Mouse (Mus musculus) limb, embryonic 13.5 days (tissue): ENCODE measurements around the gene Utp11. TPM values are rescaled to one million over a fixed set of nuclear protein-coding genes. Genes with fewer than 3 reads are reported as not detected.

Experiments
- ATAC-seq: fragments of 200-750 bp; cut with Nextera tagmentation; 2 replicates; pipeline ENCODE4 v1.8.0; 2017; ENCODE audit warnings: low read depth, moderate number of reproducible peaks, moderate TSS enrichment; ENCODE audit not compliant: low FRiP score
- H3K27ac ChIP-seq: fragments of 300-500 bp; sonication (generic); 2 replicates; pipeline ENCODE4 v1.5.1; 2015; ENCODE audit warnings: inconsistent platforms, mild to moderate bottlenecking, moderate library complexity
- H3K27me3 ChIP-seq: fragments of 300-500 bp; sonication (generic); 2 replicates; pipeline ENCODE4 v1.6.1; 2015; ENCODE audit warnings: mild to moderate bottlenecking, inconsistent platforms
- H3K36me3 ChIP-seq: fragments of 300-500 bp; sonication (generic); 2 replicates; pipeline ENCODE4 v1.6.1; 2015; ENCODE audit warnings: inconsistent platforms, mild to moderate bottlenecking, moderate library complexity
- H3K4me1 ChIP-seq: fragments of 300-500 bp; sonication (generic); 2 replicates; pipeline ENCODE4 v1.6.1; 2015; ENCODE audit warnings: inconsistent platforms
- H3K4me2 ChIP-seq: fragments of 300-500 bp; sonication (generic); replicated peaks from 2 replicates; pipeline ENCODE4 v1.6.1; 2015; ENCODE audit warnings: inconsistent platforms, mild to moderate bottlenecking, moderate library complexity
- H3K4me3 ChIP-seq: fragments of 300-500 bp; sonication (generic); 2 replicates; pipeline ENCODE4 v1.5.1; 2015; ENCODE audit warnings: moderate library complexity, mild to moderate bottlenecking, inconsistent platforms
- H3K9ac ChIP-seq: fragments of 300-500 bp; sonication (generic); 2 replicates; pipeline ENCODE4 v1.6.1; 2015; ENCODE audit warnings: mild to moderate bottlenecking, inconsistent platforms
- H3K9me3 ChIP-seq: fragments of 300-500 bp; sonication (generic); 2 replicates; pipeline ENCODE4 v1.6.1; 2016; ENCODE audit warnings: inconsistent platforms
- WGBS: fragments of 180-500 bp; shearing (Covaris S2); methylation state at CpG from one replicate; pipeline ENCODE4 v1.1.7; 2015; 5-methylcytosine and 5-hydroxymethylcytosine counted together
- polyA plus RNA-seq: library from polyadenylated mRNA; unstranded; fragments of >200 nt; fragmentation: Nextera tagmentation; extraction: Ambion mirVana; gene quantifications from 2 replicates; pipeline ENCODE4 v1.2.1, GENCODE M21; 2015

The Utp11 gene
- polyA plus RNA-seq, 1 experiment from 2014 or later, result 84.4 TPM

DNA sequence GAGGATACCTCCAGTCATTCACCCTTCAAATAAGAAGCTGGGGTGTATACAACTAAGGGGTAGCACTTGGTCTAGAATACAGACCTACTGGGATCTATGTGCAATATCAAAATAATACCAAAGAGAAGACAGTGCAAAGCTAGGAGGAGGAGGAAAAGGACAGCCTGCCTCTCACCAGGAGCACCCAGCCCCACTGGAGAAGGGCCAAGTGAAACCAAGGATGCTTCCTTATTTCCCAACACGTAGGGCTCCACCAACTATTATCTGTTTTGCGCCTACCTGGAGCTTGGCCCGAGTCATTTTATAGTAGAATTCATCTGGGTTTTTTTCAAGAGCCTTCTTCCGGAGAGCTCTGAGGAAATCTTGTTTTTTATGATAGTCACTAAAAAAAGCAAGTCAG lies 9.9 kb downstream of the Utp11 start:
- H3K36me3 ChIP-seq, result peaks cover 94% of the 10 kb centered on the region
- H3K4me1 ChIP-seq, result no peaks in the 10 kb centered on the region
- ATAC-seq, result no peak
- H3K27ac ChIP-seq, result no peak overlapping the region
- no peaks in the 10 kb centered on the region for H3K9me3 ChIP-seq
- H3K27me3 ChIP-seq, result no peaks in the 10 kb centered on the region
- no peak overlapping the region for H3K4me2 ChIP-seq
- H3K4me3 ChIP-seq, result no peak overlapping the region
- WGBS, result 87% methylated on average over 4 of the region's 4 CpGs
- no peak overlapping the region for H3K9ac ChIP-seq

DNA sequence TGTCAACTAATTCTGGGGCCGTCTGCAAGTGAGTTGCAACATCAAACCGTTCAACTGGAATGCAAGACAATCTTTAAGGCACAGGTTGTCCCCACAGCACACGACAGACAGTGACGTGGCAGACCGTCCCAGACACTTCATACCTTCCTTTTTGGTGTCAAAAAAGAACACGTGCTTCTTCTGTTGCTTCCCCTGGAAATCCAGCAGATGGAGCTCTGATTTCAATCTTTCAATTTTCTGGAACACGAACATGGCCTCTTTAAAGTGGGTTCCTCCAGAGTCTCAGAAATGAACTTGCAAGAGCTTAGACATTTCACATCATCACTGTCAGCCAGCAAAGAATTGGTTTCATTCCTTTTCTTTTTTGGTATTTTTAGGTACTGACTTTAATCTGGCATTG lies 11.1 kb downstream of the Utp11 start:
- no peaks in the 10 kb centered on the region for H3K9me3 ChIP-seq
- no peak for ATAC-seq
- H3K27ac ChIP-seq, result no peak overlapping the region
- no peak overlapping the region for H3K4me3 ChIP-seq
- H3K4me2 ChIP-seq, result no peak overlapping the region
- H3K27me3 ChIP-seq, result no peaks in the 10 kb centered on the region
- no peaks in the 10 kb centered on the region for H3K4me1 ChIP-seq
- H3K9ac ChIP-seq, result no peak overlapping the region
- peaks cover 93% of the 10 kb centered on the region for H3K36me3 ChIP-seq
- WGBS, result 60% methylated on average over 7 of the region's 7 CpGs

DNA sequence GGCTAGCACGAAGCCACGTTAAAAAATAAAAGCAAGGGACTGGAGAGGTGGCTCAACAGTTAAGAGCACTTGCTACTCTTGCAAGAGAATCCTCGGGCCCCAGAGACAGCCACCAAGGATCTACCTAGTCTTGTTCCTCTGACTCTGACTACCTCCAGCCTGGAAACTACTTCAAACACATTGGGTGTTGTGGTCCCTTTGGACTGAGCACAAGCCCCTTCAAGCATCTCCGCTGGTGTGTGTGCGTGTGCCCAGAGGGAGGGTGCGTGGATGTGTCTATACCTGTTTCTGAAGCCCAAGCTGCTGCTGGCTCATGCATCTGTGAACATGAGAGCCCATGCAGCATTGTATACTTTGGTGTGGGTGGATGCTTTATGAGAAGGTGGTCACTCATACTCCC lies 17.4 kb downstream of the Utp11 start:
- Histone ChIP-seq H3K36me3 (peaks cover 46% of the 10 kb centered on the region), H3K4me1 (peaks cover 30% of the 10 kb centered on the region), H3K4me3 (no peak overlapping the region), H3K9ac (no peak overlapping the region), H3K9me3 (no peaks in the 10 kb centered on the region), H3K4me2 (no peak overlapping the region), H3K27ac (no peak overlapping the region), H3K27me3 (peaks cover 34% of the 10 kb centered on the region)
- 79% methylated on average over 6 of the region's 6 CpGs for WGBS
- no peak for ATAC-seq

DNA sequence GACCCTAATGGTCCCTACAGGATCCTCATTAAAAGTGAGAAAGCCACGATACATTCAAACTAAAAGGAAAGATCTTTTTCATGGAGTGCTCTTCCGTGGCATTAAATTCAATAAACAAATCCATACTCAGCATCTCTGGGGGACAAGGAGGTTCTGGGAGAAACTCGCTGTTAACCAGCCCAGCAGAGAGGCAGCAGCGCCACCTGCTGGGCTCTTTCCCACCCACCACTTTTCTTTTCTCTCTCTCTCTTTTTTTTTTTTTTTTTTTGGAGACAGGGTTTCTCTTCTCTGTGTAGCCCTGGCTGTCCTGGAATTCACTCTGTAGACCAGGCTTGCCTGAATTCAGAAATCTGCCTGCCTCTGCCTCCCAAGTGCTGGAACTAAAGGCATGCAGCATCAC lies 18.4 kb downstream of the Utp11 start:
- no peak overlapping the region for H3K4me3 ChIP-seq
- ATAC-seq, result 0 out of 2 replicates have a peak, but pooled peaks have one; percentile 16
- no peaks in the 10 kb centered on the region for H3K9me3 ChIP-seq
- no peak overlapping the region for H3K27ac ChIP-seq
- H3K4me1 ChIP-seq, result peaks cover 30% of the 10 kb centered on the region
- 4% methylated on average over 4 of the region's 4 CpGs for WGBS
- peaks cover 42% of the 10 kb centered on the region for H3K27me3 ChIP-seq
- no peak overlapping the region for H3K9ac ChIP-seq
- peaks cover 36% of the 10 kb centered on the region for H3K36me3 ChIP-seq
- H3K4me2 ChIP-seq, result no peak overlapping the region

DNA sequence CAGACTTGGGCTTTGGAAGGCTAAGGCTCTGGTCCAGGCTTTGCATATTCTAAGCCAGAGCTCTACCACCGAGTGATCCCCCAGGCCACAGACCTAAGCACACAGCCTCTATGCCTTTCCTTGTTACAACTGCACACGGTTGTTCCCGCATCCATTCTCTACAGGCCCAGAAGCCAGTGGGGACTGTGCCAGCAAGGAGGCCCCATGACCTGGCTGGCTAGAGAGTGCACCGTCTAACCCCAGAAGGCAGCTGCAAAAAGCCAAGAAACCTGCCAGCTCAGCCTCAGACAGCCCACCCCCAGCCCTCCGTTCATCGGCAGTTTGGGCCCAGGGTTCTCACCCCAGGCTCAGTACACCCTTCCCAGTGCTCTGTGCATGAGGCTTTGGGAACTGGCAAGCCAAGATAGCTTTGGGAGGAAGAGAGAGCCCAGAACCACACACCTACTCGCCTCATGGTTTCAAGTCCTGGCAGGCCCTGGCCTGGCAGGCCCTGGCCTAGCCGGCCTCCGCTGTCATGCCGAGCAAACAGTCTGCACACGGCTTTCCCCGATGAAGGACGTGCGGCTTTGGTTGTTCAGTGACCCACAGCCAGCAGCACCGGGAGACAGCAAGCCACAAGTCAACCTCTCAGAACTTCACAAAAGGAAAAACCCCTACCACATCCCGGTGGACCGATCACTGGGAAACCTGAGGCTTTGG lies 18.9 kb downstream of the Utp11 start:
- ATAC-seq, result no peak
- no peaks in the 10 kb centered on the region for H3K9me3 ChIP-seq
- peaks cover 42% of the 10 kb centered on the region for H3K27me3 ChIP-seq
- WGBS, result 67% methylated on average over 17 of the region's 17 CpGs
- no peak overlapping the region for H3K27ac ChIP-seq
- peaks cover 30% of the 10 kb centered on the region for H3K4me1 ChIP-seq
- peaks cover 31% of the 10 kb centered on the region for H3K36me3 ChIP-seq
- no peak overlapping the region for H3K4me2 ChIP-seq
- H3K9ac ChIP-seq, result peak overlapping the region; percentile 13; the same call in 1 of the 2 replicates
- no peak overlapping the region for H3K4me3 ChIP-seq

DNA sequence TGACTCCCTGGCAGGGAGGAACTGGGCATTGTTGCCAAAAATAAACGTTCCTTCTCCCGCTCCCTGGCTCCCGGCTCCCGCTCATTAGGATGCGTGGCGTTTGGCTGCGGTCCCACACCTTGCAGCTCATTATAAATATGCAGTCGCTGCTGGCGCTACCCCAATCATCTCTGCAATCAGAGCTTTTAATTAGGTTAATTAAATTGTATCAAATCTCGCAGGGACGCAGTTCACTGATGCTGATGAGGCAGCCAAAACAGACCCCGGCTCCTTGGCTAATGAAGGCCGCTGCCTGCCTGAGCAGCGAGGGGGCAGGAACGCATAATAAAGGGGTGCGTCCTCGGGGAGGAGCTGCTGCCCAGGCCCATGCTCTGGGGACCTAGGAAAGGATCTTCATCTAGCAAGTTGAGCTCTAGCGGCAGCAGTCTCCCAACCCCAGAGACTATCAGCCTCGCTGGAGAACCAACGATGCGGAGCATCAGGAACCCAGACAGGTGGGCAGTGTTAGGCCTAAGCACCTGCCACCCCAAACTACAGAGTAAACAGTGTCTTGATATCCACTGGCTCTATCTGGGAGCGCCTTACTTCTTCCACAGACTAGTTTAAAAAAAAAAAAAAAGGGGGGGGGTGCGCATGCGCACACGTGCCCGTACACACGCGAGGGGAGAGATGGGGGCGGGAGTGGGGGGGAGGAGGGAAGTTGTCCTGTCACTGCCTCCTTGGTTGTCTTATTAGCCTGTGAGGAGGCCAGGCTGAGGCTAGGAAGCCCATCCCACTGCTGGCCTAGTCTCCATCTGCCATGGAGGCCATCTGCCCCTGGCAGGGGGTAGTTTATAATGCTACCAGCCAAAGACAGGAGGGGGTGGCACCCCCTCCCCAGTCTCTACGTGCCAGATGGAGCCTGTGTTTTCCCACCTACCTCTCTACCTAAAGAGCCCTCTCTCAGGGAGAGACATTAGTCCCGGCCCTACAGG lies 20.8 kb downstream of the Utp11 start:
- H3K27me3 ChIP-seq, result peaks cover 61% of the 10 kb centered on the region

DNA sequence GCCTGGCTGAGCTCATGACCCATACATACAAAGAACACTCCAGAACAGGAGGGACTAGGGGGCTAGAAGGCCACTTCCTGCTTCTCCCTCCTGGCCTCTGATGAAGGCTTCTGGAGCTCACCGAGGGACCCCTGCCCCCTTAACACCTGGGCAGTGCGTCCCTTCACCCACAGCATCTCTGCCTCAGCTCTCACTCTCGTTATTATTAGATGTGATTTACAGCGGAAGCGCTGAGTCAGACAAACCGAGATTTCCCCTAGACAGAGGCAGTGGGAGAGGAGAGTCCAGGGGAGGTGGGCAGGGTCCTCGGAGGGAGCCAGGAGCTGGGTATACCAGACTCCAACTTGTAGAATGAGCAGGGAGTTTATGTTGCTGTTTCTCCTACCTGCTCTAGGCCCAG lies 21.8 kb downstream of the Utp11 start:
- ATAC-seq, result no peak
- 0 out of 2 replicates have a peak overlapping the region, but pooled peaks have one; percentile 13 for H3K9ac ChIP-seq
- peak overlapping the region; percentile 64; the same call in 1 of the 2 replicates for H3K4me2 ChIP-seq
- peaks cover 4% of the 10 kb centered on the region for H3K36me3 ChIP-seq
- H3K27ac ChIP-seq, result no peak overlapping the region
- 15% methylated on average over 7 of the region's 7 CpGs for WGBS
- H3K4me1 ChIP-seq, result peaks cover 30% of the 10 kb centered on the region
- H3K9me3 ChIP-seq, result no peaks in the 10 kb centered on the region
- H3K4me3 ChIP-seq, result no peak overlapping the region
- H3K27me3 ChIP-seq, result peaks cover 71% of the 10 kb centered on the region

More for the DNA sequence above, 20.8 kb downstream of the Utp11 start:
- Histone ChIP-seq H3K36me3 (peaks cover 15% of the 10 kb centered on the region), H3K9me3 (no peaks in the 10 kb centered on the region), H3K4me3 (peak overlapping the region; percentile 27), H3K27ac (no peak overlapping the region), H3K9ac (peak overlapping the region; percentile 56), H3K4me1 (peaks cover 30% of the 10 kb centered on the region), H3K4me2 (peak overlapping the region; percentile 64)
- no peak for ATAC-seq
- 3% methylated on average over 29 of the region's 31 CpGs for WGBS

DNA sequence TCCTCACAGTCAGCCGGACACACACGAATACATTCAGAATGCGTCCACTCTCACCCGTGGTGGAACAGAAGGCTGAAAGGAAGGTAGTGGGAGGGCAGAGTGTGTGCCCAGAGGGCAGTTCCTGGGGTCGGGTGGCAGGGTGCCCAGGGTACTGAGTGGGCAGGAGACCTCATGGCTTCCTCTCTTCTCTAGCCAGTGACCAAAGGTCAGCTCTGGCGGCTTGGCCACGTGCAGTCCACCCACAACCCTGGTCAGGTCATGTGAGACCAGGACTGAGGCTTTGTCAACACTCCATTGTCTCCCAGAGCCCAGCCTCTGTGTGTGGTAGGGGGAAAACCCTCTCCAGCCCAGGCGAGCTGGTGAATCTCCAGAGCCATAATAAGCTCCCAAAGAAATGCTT lies 23.2 kb downstream of the Utp11 start:
- peaks cover 85% of the 10 kb centered on the region for H3K27me3 ChIP-seq
- peaks cover 30% of the 10 kb centered on the region for H3K4me1 ChIP-seq
- H3K4me2 ChIP-seq, result no peak overlapping the region
- H3K9me3 ChIP-seq, result no peaks in the 10 kb centered on the region
- no peak overlapping the region for H3K27ac ChIP-seq
- H3K9ac ChIP-seq, result no peak overlapping the region
- whole genome bisulfite sequencing, result 86% methylated on average over 8 of the region's 8 CpGs
- no peak for ATAC-seq
- H3K4me3 ChIP-seq, result no peak overlapping the region
- no peaks in the 10 kb centered on the region for H3K36me3 ChIP-seq

DNA sequence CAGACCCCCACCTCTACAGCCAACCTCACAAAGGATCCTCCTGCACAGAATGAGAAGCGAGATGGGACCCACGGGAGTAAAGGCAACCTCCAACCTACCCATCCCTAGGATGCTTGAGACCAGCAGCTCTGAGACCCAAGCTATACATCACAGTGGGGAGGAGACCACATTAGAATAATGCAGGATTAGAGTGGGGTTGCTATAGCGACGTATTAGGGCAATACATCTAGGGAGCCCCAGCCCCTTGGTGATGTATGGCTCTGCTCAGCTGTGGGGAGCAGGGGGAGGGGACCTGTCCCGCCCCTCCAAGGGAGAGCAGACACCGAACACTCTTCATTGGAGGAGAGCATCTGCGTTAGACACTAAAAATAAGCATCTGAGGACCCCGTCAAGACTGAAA lies 25.3 kb downstream of the Utp11 start:
- Histone ChIP-seq H3K27ac (no peak overlapping the region), H3K9ac (no peak overlapping the region), H3K4me3 (no peak overlapping the region), H3K4me2 (no peak overlapping the region), H3K9me3 (no peaks in the 10 kb centered on the region), H3K36me3 (no peaks in the 10 kb centered on the region), H3K4me1 (peaks cover 19% of the 10 kb centered on the region), H3K27me3 (peaks cover 92% of the 10 kb centered on the region)
- WGBS, result 16% methylated on average over 8 of the region's 8 CpGs
- ATAC-seq, result no peak

DNA sequence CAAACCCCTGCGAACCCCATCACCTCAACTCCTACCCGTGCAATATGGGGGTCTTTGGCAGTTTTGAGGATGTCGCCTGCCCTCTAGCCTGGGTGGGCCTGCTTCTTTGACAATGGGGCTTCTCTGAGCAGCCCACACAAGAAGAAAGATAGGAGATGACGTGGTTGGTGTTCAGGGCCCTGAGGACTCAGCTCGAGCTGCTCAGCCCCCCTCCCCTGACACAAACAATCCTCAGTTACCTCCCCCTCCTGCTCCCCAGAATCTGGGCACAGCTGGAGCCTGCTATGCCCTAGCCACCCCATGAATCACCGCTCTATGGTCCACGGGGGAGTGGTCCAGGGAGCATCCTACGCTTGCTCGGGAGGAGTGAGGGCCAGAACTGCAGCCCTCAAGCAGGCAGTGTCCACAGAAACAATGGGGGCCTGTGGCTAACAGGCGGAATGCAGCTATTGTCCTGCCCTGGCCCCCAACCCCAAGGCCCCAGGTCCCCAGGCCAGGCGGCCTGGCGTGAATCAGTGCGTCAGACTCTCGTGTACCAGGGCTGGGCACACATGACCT lies 25.8 kb downstream of the Utp11 start:
- Histone ChIP-seq H3K36me3 (no peaks in the 10 kb centered on the region), H3K9ac (no peak overlapping the region), H3K27me3 (peaks cover 92% of the 10 kb centered on the region), H3K27ac (no peak overlapping the region), H3K4me2 (no peak overlapping the region), H3K4me3 (no peak overlapping the region), H3K4me1 (peaks cover 14% of the 10 kb centered on the region), H3K9me3 (no peaks in the 10 kb centered on the region)
- no peak for ATAC-seq
- 40% methylated on average over 14 of the region's 14 CpGs for WGBS

DNA sequence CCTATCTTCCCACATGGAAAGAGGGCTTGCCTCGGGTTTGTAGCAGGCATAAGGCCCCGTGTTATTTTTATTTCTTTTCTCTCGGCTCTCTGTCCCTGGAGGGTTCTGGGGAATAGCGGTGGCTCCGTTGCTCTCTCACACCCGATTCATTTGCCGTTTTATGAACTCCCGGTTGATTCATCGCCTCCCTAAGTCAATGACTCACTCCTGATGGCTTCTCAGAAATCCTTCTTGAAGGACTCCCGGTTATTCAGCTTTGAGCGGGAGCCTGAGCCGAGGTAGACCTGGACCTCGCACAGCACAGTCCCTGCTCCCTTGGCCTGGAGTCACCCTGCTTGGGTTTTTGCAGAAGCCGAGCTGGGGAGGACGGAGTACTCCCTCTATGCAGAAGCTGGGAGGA lies 28.8 kb downstream of the Utp11 start:
- Histone ChIP-seq H3K4me1 (peaks cover 4% of the 10 kb centered on the region), H3K4me2 (no peak overlapping the region), H3K4me3 (no peak overlapping the region), H3K36me3 (no peaks in the 10 kb centered on the region), H3K27me3 (peaks cover 95% of the 10 kb centered on the region), H3K9ac (no peak overlapping the region), H3K27ac (no peak overlapping the region), H3K9me3 (no peaks in the 10 kb centered on the region)
- WGBS, result 60% methylated on average over 15 of the region's 15 CpGs
- ATAC-seq, result no peak

DNA sequence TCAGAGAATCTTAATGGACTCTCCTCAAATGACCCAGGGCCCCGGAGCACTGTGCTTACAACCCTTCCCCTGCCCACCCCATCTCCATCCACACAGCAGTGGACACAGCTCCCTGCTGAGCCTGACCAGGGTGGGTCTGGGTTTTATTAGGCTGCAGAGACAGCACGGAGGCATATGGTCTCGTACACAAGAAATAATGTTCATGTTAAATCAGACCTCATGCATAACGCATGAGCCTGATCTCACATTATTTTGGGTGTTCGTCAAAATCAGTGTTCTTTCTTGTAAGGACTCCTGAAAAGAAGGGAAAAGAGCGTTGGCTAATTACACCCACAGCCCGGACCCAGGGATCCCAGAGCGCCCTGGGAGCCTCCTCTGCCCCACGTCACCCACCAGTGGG lies 29.2 kb downstream of the Utp11 start:
- Histone ChIP-seq H3K27ac (no peak overlapping the region), H3K4me3 (no peak overlapping the region), H3K4me2 (no peak overlapping the region), H3K27me3 (peaks cover 96% of the 10 kb centered on the region), H3K9ac (no peak overlapping the region), H3K9me3 (no peaks in the 10 kb centered on the region), H3K4me1 (peaks cover 8% of the 10 kb centered on the region), H3K36me3 (no peaks in the 10 kb centered on the region)
- 53% methylated on average over 9 of the region's 9 CpGs for WGBS
- ATAC-seq, result no peak
